Mouse (Mus musculus) c-Kit-negative CD71-positive TER-119-positive erythroid progenitor cells, embryonic 14.5 days (primary cell): ENCODE results near the gene Gm8122.
"Not testable (repeated sequence)": the region's sequence is repeated elsewhere in the genome, so short reads cannot be mapped to it uniquely, and the experiment has no call there.

Experiments
- DNase-seq: peaks from one replicate; pipeline ENCODE4 v3.0.0-alpha.2; 2013; ENCODE audit warnings: low read depth, low spot score

Gm8122 gene

GRCm38 (mm10) chr14:43235204-43235603 lies at the start of gene Gm8122:
TSS of gene Gm8122 (minus strand) at chr14:43235304.
- DNase-seq: not testable (repeated sequence)

- DNase-seq: not testable (repeated sequence)
These were observed 43.6 kb upstream of the Gm8122 start for GRCm38 (mm10) chr14:43278681-43279080.

DNA sequence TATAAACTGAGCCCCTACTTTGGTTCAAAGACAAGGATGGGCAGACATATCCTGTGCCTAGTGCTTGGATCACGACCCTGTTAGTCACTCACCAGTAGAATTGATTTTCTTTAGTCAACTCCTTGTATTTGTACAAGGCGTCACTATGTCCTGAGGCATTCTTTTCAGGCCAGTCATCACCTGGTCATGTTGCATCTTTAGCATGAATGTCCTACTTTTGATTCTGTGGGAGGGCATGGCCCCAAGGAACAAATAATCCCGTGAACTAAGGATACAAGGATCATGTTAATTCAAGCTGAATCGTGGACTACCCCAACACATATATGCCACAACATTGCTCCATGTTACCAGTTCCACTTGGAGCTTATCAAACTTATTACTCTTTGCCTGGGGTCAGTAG lies 43.0 kb upstream of the Gm8122 start:
- not testable (repeated sequence) for DNase-seq

GRCm38 (mm10) chr14:43277468-43277867 lies 42.4 kb upstream of the Gm8122 start:
- DNase-seq: not testable (repeated sequence)

- DNase-seq: not testable (repeated sequence)
These were observed 40.6 kb upstream of the Gm8122 start for GRCm38 (mm10) chr14:43275752-43276151.

GRCm38 (mm10) chr14:43274986-43275511 lies 39.9 kb upstream of the Gm8122 start, which contains the start of gene Gm9732:
TSS of gene Gm9732 (plus strand) at chr14:43275036.
- DNase-seq: not testable (repeated sequence)

- DNase-seq: not testable (repeated sequence)
These were observed 38.1 kb upstream of the Gm8122 start for GRCm38 (mm10) chr14:43273161-43273560.

DNA sequence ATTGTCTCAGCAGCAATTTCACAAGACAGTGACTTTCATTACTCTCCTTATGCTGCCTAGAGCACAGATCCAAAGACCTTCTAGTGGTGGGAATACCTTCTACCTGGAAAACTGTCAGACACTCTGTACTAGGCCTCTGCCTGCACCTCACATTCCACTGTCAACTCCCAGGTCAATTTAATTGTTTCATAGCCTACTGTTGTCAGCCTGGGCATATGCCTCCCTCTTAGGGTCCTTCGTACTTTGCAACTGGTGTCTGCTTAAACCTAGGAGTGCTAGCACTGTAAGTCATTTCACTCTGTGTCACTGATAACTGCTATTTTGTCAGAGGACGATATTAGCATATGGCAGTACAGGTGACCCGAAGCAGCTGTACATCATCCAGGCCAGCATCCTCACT lies 34.1 kb upstream of the Gm8122 start:
- not testable (repeated sequence) for DNase-seq

GRCm38 (mm10) chr14:43268521-43269084 lies 33.5 kb upstream of the Gm8122 start:
- not testable (repeated sequence) for DNase-seq

- not testable (repeated sequence) for DNase-seq
These were observed 28.3 kb upstream of the Gm8122 start for GRCm38 (mm10) chr14:43263421-43263820.

DNA sequence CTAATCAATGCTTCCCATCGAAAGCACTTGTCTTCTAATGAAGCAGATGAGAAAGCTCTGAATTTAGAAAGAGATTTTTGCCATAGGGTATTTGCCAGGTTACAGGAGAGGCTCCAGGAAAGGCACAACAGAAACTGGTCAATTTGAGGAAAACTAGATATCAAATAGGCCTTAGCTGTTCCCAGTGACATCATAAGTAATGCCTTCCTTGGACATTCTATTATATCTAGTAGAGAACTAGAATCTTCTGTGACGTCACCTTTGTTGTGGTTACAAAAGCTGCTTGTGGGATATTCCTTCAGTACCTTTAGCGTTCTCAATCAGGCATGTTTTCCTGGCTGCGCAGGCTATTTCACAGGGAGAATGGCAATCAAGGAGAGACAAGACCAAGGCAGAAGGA lies 23.2 kb upstream of the Gm8122 start, which contains the start of gene Gm8126:
Gene Gm8126 (plus strand): TSS at position 301 of the 400 bp plus-strand sequence.
- DNase-seq: not testable (repeated sequence)

DNA sequence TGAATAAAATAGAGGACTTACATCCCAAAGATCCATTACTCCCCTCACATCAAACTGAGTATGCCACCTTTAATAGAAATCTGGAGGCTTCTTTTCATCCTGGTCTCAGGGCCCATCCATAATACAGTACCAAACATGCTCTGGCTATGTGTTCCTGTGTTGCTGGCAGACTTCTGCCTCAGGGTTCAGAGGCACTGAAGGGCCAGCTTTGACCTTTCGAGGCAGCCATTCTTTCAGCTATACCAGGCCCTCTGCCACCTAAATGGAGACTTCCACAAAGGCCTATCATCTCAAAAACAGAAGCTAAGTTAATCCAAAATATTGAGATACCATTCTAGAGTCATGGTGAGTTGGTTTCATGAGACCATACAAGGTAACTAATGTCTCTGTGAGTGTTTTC lies 21.4 kb upstream of the Gm8122 start:
- not testable (repeated sequence) for DNase-seq

- DNase-seq: not testable (repeated sequence)
These were observed 15.6 kb upstream of the Gm8122 start for GRCm38 (mm10) chr14:43250549-43251253.

DNA sequence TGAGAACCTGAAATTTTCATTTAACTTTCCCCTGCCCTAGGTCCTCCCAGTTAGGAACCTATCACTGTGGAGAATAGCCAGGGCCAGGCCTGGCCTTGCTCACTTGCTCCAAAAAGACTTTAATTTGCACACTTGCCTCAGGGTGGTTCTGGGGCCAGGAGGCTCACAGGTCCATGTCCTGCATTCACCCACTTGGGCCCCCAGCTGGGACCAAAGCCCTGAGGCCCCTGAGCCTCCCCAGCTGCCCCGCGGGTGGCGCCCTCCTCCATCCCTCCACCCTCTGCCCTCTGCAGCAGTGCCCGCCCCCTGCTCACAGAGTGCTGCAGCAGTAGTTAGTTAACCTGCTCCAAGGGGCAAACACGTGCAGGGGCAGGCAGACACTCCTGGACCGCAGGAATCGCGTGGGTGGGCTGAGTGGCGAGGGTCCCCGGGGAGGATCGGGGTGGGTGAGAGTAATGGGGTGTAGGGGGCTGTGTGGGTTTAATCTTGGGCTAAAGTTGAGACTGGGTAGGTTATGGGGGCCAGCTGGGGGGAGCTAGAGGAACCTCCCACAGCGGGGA lies 14.6 kb upstream of the Gm8122 start:
- not testable (repeated sequence) for DNase-seq

- DNase-seq: not testable (repeated sequence)
These were observed 2.7 kb upstream of the Gm8122 start for GRCm38 (mm10) chr14:43237769-43238168.
